Mouse (Mus musculus) CH12.LX (cell line): ENCODE measurements at regions not wholly inside any gene's neighbourhood (a gene's known extent, or its start where the extent isn't known, plus 50 kb on each side); places are given as distances from the start of the nearest gene placed in this dataset.

ENCODE experiments used
- DNase-seq: peaks from one replicate; pipeline ENCODE4 v3.0.0-alpha.2; 2013; ENCODE audit errors: extremely low read depth
- H3K27ac ChIP-seq: 2 replicates; pipeline ENCODE4 v1.5.1; 2012; ENCODE audit warnings: low read depth, mild to moderate bottlenecking, control low read depth, moderate library complexity; ENCODE audit not compliant: insufficient read depth
- H3K27me3 ChIP-seq: replicated peaks from 2 replicates; pipeline ENCODE3; 2012; ENCODE audit warnings: inconsistent platforms
- H3K36me3 ChIP-seq, 2 experiments: replicated peaks in 1 of 2; 2 replicates each; pipeline versions ENCODE3 to v1.6.1; 2012; ENCODE audit warnings: inconsistent platforms in 1 of 2, low read length in 1 of 2, mild to moderate bottlenecking in 1 of 2, mixed read lengths in 1 of 2, moderate library complexity in 1 of 2; ENCODE audit not compliant: control insufficient read depth in 1 of 2, insufficient read depth in 1 of 2
- H3K4me1 ChIP-seq, 2 experiments: 2 replicates each; pipeline ENCODE4 v1.6.1; 2012; ENCODE audit warnings: inconsistent platforms in 1 of 2, moderate library complexity in 1 of 2; ENCODE audit not compliant: insufficient read depth in 2 of 2, control insufficient read depth in 1 of 2
- H3K4me2 ChIP-seq: 2 replicates; pipeline ENCODE4 v1.6.1; 2012; ENCODE audit warnings: low read depth, mild to moderate bottlenecking, control low read depth; ENCODE audit not compliant: poor library complexity, insufficient read depth, severe bottlenecking
- H3K4me3 ChIP-seq, 3 experiments: fragments of 150-350 bp in 1 of 3; sonication (generic) in 1 of 3; replicated peaks in 1 of 3; 2 replicates each; pipeline versions ENCODE3 to v1.5.1; 2011 to 2012; ENCODE audit warnings: low read depth in 2 of 3, low read length in 2 of 3, mild to moderate bottlenecking in 2 of 3, moderate library complexity in 2 of 3, control low read depth in 1 of 3, improper control_type of control experiment in 1 of 3, inconsistent platforms in 1 of 3, mixed read lengths in 1 of 3; ENCODE audit not compliant: poor library complexity in 1 of 3
- H3K79me2 ChIP-seq: replicated peaks from 2 replicates; pipeline ENCODE4 v1.6.1; 2012; ENCODE audit warnings: mild to moderate bottlenecking, moderate library complexity; ENCODE audit not compliant: control insufficient read depth, poor library complexity, insufficient read depth, severe bottlenecking; ENCODE audit errors: extremely low read depth
- H3K9ac ChIP-seq: 2 replicates; pipeline ENCODE4 v1.6.1; 2012; ENCODE audit warnings: low read depth, mild to moderate bottlenecking, control low read depth, moderate library complexity; ENCODE audit not compliant: insufficient read depth
- H3K9me3 ChIP-seq: replicated peaks from 2 replicates; pipeline ENCODE3; 2012; ENCODE audit warnings: low read length, inconsistent platforms, mixed read lengths
- CTCF ChIP-seq, 2 experiments: IDR thresholded peaks in 1 of 2; conservative IDR thresholded peaks in 1 of 2; 2 replicates each; pipeline ENCODE4 v1.5.1; 2011 to 2012; ENCODE audit warnings: low read depth in 2 of 2, low read length in 2 of 2, improper control_type of control experiment in 1 of 2, inconsistent platforms in 1 of 2, mild to moderate bottlenecking in 1 of 2, moderate library complexity in 1 of 2
- GABPA ChIP-seq: IDR thresholded peaks from 2 replicates; pipeline ENCODE4 v1.6.1; 2012; ENCODE audit warnings: low read depth, low read length, improper control_type of control experiment, inconsistent platforms; ENCODE audit not compliant: insufficient replicate concordance
- HCFC1 ChIP-seq: IDR thresholded peaks from 2 replicates; pipeline ENCODE4 v1.6.1; 2012; ENCODE audit warnings: low read depth, mild to moderate bottlenecking, inconsistent platforms, low read length, improper control_type of control experiment
- IRF4 ChIP-seq: IDR thresholded peaks from 2 replicates; pipeline ENCODE4 v1.6.1; 2014; ENCODE audit warnings: low read depth, mild to moderate bottlenecking, inconsistent platforms, low read length, improper control_type of control experiment
- KAT2A ChIP-seq: IDR thresholded peaks from 2 replicates; pipeline ENCODE4 v1.6.1; 2012; ENCODE audit warnings: low read length, improper control_type of control experiment, inconsistent platforms; ENCODE audit not compliant: insufficient replicate concordance
- MAZ ChIP-seq: IDR thresholded peaks from 2 replicates; pipeline ENCODE4 v1.6.1; 2012; ENCODE audit warnings: low read depth, mild to moderate bottlenecking, inconsistent platforms, low read length, improper control_type of control experiment, moderate library complexity
- MXI1 ChIP-seq: IDR thresholded peaks from 2 replicates; pipeline ENCODE4 v1.6.1; 2011; ENCODE audit warnings: mild to moderate bottlenecking, low read depth, low read length, improper control_type of control experiment
- MYC ChIP-seq: IDR thresholded peaks from 2 replicates; pipeline ENCODE4 v1.6.1; 2011; ENCODE audit warnings: low read depth, mild to moderate bottlenecking, improper control_type of control experiment, low read length
- POLR2A ChIP-seq: IDR thresholded peaks from 2 replicates; pipeline ENCODE4 v1.6.1; 2011; ENCODE audit warnings: low read depth, mild to moderate bottlenecking, improper control_type of control experiment, low read length
- POLR2AphosphoS2 ChIP-seq: IDR thresholded peaks from 2 replicates; pipeline ENCODE4 v1.6.1; 2011; ENCODE audit warnings: low read depth, low read length, improper control_type of control experiment
- RAD21 ChIP-seq: IDR thresholded peaks from 2 replicates; pipeline ENCODE4 v1.6.1; 2011; ENCODE audit warnings: low read depth, mild to moderate bottlenecking, low read length, improper control_type of control experiment, moderate library complexity
- UBTF ChIP-seq: IDR thresholded peaks from 2 replicates; pipeline ENCODE4 v1.6.1; 2012; ENCODE audit warnings: low read depth, mild to moderate bottlenecking, inconsistent platforms, low read length, improper control_type of control experiment, moderate library complexity
- USF1 ChIP-seq: IDR thresholded peaks from 2 replicates; pipeline ENCODE4 v1.6.1; 2014; ENCODE audit warnings: low read depth, mild to moderate bottlenecking, inconsistent platforms, low read length, improper control_type of control experiment
- USF2 ChIP-seq: conservative IDR thresholded peaks from 2 replicates; pipeline ENCODE4 v1.6.1; 2011; ENCODE audit warnings: low read depth, low read length, improper control_type of control experiment
- ZC3H11A ChIP-seq: IDR thresholded peaks from 2 replicates; pipeline ENCODE4 v1.6.1; 2012; ENCODE audit warnings: low read depth, mild to moderate bottlenecking, inconsistent platforms, low read length, improper control_type of control experiment
- ZKSCAN1 ChIP-seq: IDR thresholded peaks from 2 replicates; pipeline ENCODE4 v1.6.1; 2012; ENCODE audit warnings: low read depth, inconsistent platforms, low read length, improper control_type of control experiment, borderline replicate concordance
- ZMIZ1 ChIP-seq: IDR thresholded peaks from 2 replicates; pipeline ENCODE4 v1.6.1; 2012; ENCODE audit warnings: low read depth, mild to moderate bottlenecking, inconsistent platforms, low read length, improper control_type of control experiment
- ZNF384 ChIP-seq: IDR thresholded peaks from 2 replicates; pipeline ENCODE4 v1.6.1; 2012; ENCODE audit warnings: low read depth, low read length, improper control_type of control experiment, inconsistent platforms
- dilution Hi-C: fragments of 300-500 bp; cut with MboI; formaldehyde crosslinking; loops from 2 replicates; pipeline ENCODE4 v1.14.3; 2020; ENCODE audit warnings: low sequenced_read_pairs; ENCODE audit not compliant: extremely low pct_unique_long_range_greater_than_20kb, extremely low pct_ligation_motif_present
- in situ Hi-C: fragments of 300-500 bp; cut with MboI; formaldehyde crosslinking; loops from 3 replicates; pipeline ENCODE4 v1.14.3; 2019; ENCODE audit warnings: low sequenced_read_pairs, low pct_ligation_motif_present, low pct_unique_long_range_greater_than_20kb, mixed read lengths

- Histone ChIP-seq H3K27me3 (no peaks in the 10 kb centered on the region), H3K9me3 (no peaks in the 10 kb centered on the region), H3K27ac (no peak overlapping the region), H3K9ac (no peak overlapping the region), H3K36me3 (no peaks in the 10 kb centered on the region), H3K4me2 (no peak overlapping the region), H3K4me3 (no peak overlapping the region), H3K79me2 (no peaks in the 10 kb centered on the region), H3K4me1 (peaks cover 8 to 21% of the 10 kb centered on the region in 2 experiments)
- dilution Hi-C loops = no loop called here
- TF ChIP-seq KAT2A = no peak
- in situ Hi-C loops = no loop called here
- DNase-seq = no peak
Measured at GRCm38 (mm10) chr8:128204803-128205202, 153.6 kb upstream of the Nrp1 start.

GRCm38 (mm10) chr8:128207138-128207537, 151.3 kb upstream of the Nrp1 start:
- Histone ChIP-seq H3K4me3 (no peak overlapping the region), H3K27me3 (no peaks in the 10 kb centered on the region), H3K79me2 (no peaks in the 10 kb centered on the region), H3K27ac (no peak overlapping the region), H3K9ac (no peak overlapping the region), H3K4me2 (no peak overlapping the region), H3K36me3 (no peaks in the 10 kb centered on the region)
- in situ Hi-C loops (no loop called here), dilution Hi-C loops (no loop called here)
- DNase-seq = no peak
- TF ChIP-seq GABPA (no peak), POLR2AphosphoS2 (no peak), IRF4 (no peak), KAT2A (no peak), POLR2A (no peak), MYC (no peak), USF1 (no peak), UBTF (no peak), ZC3H11A (no peak), ZKSCAN1 (no peak), CTCF (conservative IDR thresholded peaks at IDR 0.05 in 1 of 2, IDR thresholded peaks at IDR 0.05 in 1 of 2; ENCODE audit: low read depth in 2 of 2, low read length in 2 of 2) (no peak), MXI1 (no peak), HCFC1 (no peak), RAD21 (no peak), ZNF384 (no peak), ZMIZ1 (no peak), MAZ (no peak), USF2 (no peak)
- TF ChIP-seq, all 38 proteins: peak for 0
- H3K4me1 ChIP-seq = peaks cover 15 to 27% of the 10 kb centered on the region in 2 experiments
- H3K9me3 ChIP-seq = no peaks in the 10 kb centered on the region
